Mouse (Mus musculus) layer of hippocampus, adult 2 months (tissue): ENCODE measurements at regions not wholly inside any gene's neighbourhood (a gene's known extent, or its start where the extent isn't known, plus 50 kb on each side); places are given as distances from the start of the nearest gene placed in this dataset.
"Not testable (repeated sequence)": the region's sequence is repeated elsewhere in the genome, so short reads cannot be mapped to it uniquely, and the experiment has no call there.

ENCODE experiments used
- DNase-seq, 2 experiments: peaks; one replicate each; pipeline ENCODE4 v3.0.0; 2022; ENCODE audit warnings: low spot score in 2 of 2
- H3K27ac ChIP-seq: fragments of 200-600 bp; 2 replicates; pipeline ENCODE4 v1.8.1; 2022
- H3K4me3 ChIP-seq: fragments of 200-600 bp; 2 replicates; pipeline ENCODE4 v1.8.1; 2022; ENCODE audit warnings: mild to moderate bottlenecking
- CTCF ChIP-seq: fragments of 200-600 bp; conservative IDR thresholded peaks from 2 replicates; pipeline ENCODE4 v1.8.1; 2022; ENCODE audit warnings: antibody characterized with exemption, mild to moderate bottlenecking, moderate library complexity

GRCm38 (mm10) chr13:85988633-85989032, 58.1 kb downstream of the Cox7c start:
- DNase-seq, result no peak
- H3K27ac ChIP-seq, result no peak overlapping the region
- TF ChIP-seq CTCF, result peak; percentile 63
- H3K4me3 ChIP-seq, result no peak overlapping the region

GRCm38 (mm10) chr13:85982089-85982488, 64.6 kb downstream of the Cox7c start:
- no peak for TF ChIP-seq CTCF
- no peak overlapping the region for H3K27ac ChIP-seq
- no peak overlapping the region for H3K4me3 ChIP-seq
- DNase-seq, result no peak

GRCm38 (mm10) chr13:85964005-85964404, 82.7 kb downstream of the Cox7c start:
- not testable (repeated sequence) for H3K4me3 ChIP-seq, DNase-seq, H3K27ac ChIP-seq

DNA sequence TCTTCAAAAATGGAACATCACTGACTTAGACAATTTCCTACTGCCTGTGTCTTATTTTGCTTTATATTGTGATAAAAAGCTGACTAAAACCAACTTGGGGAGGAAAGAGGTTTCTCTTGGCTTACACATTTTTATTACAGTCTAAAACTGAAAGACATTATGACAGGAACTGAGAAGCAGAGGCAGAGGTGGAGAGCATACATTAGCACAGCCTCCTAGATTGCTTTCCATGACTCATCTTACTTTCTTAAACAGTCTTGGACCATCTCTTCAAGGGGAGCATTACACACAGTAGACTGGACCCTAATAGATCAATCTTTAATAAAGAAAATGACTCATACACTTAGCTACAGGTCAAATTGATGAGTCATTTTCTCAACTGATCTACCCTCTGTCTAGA, 91.4 kb downstream of the Cox7c start:
- DNase-seq, result no peak
- TF ChIP-seq CTCF, result no peak

DNA sequence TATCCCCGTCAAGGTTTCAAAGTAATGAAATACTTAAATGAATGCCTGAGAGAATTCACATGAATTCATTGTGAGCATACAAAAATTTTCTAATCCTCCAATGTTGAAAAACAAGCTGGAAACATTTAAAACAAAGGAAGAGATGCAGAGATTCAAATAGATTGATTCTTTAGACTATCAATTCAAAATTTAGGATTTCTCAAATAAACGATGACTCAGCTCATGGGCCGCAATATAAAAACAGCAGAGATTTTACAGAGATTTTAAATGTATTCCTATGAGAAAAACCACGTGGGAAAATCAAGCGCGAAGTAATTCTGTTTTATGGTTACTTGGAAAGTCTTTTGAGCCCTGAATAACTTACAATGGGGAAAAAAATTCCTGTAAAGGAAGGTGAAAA, 93.8 kb downstream of the Cox7c start:
- no peak overlapping the region for H3K4me3 ChIP-seq
- DNase-seq, result no peak
- TF ChIP-seq CTCF, result no peak
- H3K27ac ChIP-seq, result no peak overlapping the region

More for the DNA sequence above, 91.4 kb downstream of the Cox7c start:
- Histone ChIP-seq H3K4me3 (no peak overlapping the region), H3K27ac (no peak overlapping the region)

GRCm38 (mm10) chr13:85926825-85927737, 119.6 kb downstream of the Cox7c start:
- no peak overlapping the region for H3K27ac ChIP-seq
- no peak overlapping the region for H3K4me3 ChIP-seq
- no peak for DNase-seq
- TF ChIP-seq CTCF, result no peak

DNA sequence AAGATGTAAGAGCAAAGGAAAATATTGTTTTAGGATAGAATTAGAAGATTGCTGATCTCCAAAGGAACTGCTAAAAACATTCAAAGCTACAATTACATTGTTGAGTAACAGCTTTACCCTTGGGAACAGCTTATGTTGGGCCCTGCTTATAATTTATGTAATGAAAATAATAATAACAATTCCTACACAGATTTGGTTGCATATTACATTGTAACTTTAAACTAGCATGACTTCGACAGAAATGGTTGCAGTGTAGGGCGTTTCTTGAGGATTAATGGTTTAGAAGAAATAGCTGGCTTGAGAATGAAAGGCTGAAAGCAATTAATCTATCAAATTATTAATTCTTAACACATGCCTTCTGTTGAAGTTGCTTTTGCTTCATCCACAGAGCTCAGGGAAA, 120.4 kb downstream of the Cox7c start:
- no peak for TF ChIP-seq CTCF
- H3K27ac ChIP-seq, result no peak overlapping the region
- DNase-seq, result no peak
- no peak overlapping the region for H3K4me3 ChIP-seq

DNA sequence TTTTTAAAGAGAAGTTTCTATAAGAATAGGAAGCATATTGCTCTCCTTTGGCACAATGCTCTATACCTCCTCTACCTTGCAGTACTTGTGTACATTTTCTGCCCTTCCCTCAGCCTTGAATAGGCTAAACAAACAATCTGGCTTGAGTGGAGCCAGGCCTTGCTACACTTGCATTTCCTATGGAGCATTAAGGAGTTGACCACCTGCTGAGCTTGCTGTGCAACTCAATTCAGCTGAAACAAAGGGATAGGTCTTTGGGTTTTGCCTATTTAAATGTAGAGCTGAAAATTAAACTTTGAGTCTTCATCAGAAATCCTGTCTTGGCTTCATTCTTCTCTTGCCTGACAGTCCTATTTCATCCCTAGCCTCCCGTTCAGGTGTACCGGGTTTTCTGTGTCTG, 124.0 kb downstream of the Cox7c start:
- no peak for DNase-seq
- TF ChIP-seq CTCF, result no peak
- no peak overlapping the region for H3K4me3 ChIP-seq
- no peak overlapping the region for H3K27ac ChIP-seq

GRCm38 (mm10) chr13:85901796-85902195, 144.9 kb downstream of the Cox7c start:
- Histone ChIP-seq H3K27ac (no peak overlapping the region), H3K4me3 (no peak overlapping the region)
- no peak for DNase-seq
- no peak for TF ChIP-seq CTCF

DNA sequence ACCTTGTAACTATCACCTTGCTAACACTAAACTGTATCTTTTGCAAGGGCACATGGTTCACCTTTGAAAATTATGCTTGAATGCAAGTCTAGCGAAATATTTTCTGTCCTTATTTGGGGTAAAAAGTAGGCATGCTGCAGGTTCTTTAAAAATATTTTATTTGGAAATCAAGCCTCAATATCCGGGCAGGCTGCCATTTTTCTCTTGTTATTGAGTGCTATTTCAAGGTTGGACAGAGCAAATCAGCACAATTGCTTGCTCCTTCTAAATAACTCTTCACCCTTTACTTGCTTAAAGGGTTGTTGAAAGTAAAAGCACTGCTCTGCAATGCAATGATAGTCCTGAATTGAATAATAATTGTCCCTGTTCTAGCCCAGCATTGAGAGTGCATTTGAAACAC, 149.0 kb downstream of the Cox7c start:
- DNase-seq, result no peak
- Histone ChIP-seq H3K27ac (no peak overlapping the region), H3K4me3 (no peak overlapping the region)
- TF ChIP-seq CTCF, result no peak

DNA sequence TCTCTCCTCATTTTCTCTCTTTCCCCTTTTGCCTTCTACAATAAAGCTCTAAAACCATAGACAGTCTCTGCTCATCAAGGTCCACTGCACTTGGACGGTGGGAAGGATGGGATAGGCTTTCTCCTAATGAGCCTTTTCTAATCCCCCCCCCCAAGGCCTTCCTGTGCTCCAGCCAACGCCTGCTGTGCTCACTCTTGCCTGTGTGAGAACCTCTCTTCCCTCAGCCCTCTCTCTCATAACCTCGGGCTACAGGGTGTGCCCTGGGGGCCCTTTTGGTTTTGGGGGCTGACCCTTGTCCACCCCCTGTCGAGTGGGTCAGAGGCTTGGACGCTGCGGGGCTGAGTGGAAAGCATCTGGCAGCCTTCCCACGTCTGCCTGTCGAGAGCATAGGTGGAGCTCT, 151.6 kb downstream of the Cox7c start:
- no peak for TF ChIP-seq CTCF
- H3K27ac ChIP-seq, result no peak overlapping the region
- DNase-seq, result no peak
- no peak overlapping the region for H3K4me3 ChIP-seq

DNA sequence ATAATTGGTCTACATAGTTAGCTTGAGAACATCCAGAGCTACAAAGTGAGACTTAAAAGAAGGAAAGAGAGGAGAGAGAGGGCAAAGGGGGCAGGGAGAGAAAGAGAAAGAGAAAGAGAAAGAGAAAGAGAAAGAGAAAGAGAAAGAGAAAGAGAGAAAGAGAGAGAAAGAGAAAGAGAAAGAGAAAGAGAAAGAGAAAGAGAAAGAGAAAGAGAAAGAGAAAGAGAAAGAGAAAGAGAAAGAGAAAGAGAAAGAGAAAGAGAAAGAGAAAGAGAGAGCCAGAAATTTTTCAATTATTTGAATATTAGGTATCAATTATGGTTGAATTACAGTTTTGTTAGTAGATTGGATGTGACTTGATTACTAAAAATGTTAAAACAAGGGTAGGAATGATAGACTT, 156.9 kb downstream of the Cox7c start:
- H3K4me3 ChIP-seq, DNase-seq, H3K27ac ChIP-seq: not testable (repeated sequence)

GRCm38 (mm10) chr13:85882817-85883216, 163.9 kb downstream of the Cox7c start:
- TF ChIP-seq CTCF, result no peak
- Histone ChIP-seq H3K4me3 (no peak overlapping the region), H3K27ac (no peak overlapping the region)
- DNase-seq, result no peak

- no peak overlapping the region for H3K4me3 ChIP-seq
- no peak overlapping the region for H3K27ac ChIP-seq
- DNase-seq, result peak; percentile 23 to 55
- no peak for TF ChIP-seq CTCF
Measured at GRCm38 (mm10) chr13:85863745-85864144, 183.0 kb downstream of the Cox7c start.
